ENCODE assay signal across 12 mouse cellular contexts in genomic region chr1:41027540-41027978, GRCm38 (mm10).
A peak's percentile ranks its signal among the peaks of the same experiment; 100 is the strongest.
DNase-seq lines count a peak whose midpoint lies in the region; ATAC-seq lines count a peak whose summit lies in the region.
"Had no signal": no experiment of that assay in that cellular context is flagged by ENCODE, and none has a peak within 500 bp of the region (broad histone marks: within the 10 kb centered on the region; RNA-seq: fewer than 3 reads in every experiment).

No protein-coding gene starts in this region.

- H3K27ac ChIP-seq in forebrain, embryonic 16.5 days (ENCODE audit: low read length), result peak overlapping the region; percentile 84
- no peak overlapping the region for H3K27ac ChIP-seq in hindbrain, embryonic 14.5 days
- H3K27ac ChIP-seq: limb, embryonic 15.5 days; neural tube, embryonic 12.5 days had no signal

- 7% methylated on average over 4 of the region's 4 CpGs for WGBS in forebrain, embryonic 16.5 days
- WGBS in hindbrain, embryonic 14.5 days, result 30% methylated on average over 4 of the region's 4 CpGs

- peaks cover 23% of the 10 kb centered on the region for H3K4me1 ChIP-seq in forebrain, embryonic 16.5 days (replicated peaks; ENCODE audit: control insufficient read depth, insufficient read depth, low read length)
- no peaks in the 10 kb centered on the region; the same call in 1 of the 2 replicates for H3K4me1 ChIP-seq in hindbrain, embryonic 14.5 days (replicated peaks; ENCODE audit: control insufficient read depth, insufficient read depth, low read length)
- H3K4me1 ChIP-seq: limb, embryonic 15.5 days; neural tube, embryonic 12.5 days had no signal

- intact Hi-C loops in left cerebral cortex, postnatal 4 days (cut with DNase I), result no loop called here

- peak; percentile 96 for ATAC-seq in forebrain, embryonic 16.5 days
- peak; percentile 76; the same call in 1 of the 2 replicates for ATAC-seq in hindbrain, embryonic 14.5 days (ENCODE audit: low FRiP score)

- H3K27me3 ChIP-seq in forebrain, embryonic 16.5 days (replicated peaks; ENCODE audit: control insufficient read depth, insufficient read depth, low read length), result no peaks in the 10 kb centered on the region
- H3K27me3 ChIP-seq in hindbrain, embryonic 14.5 days (ENCODE audit: control insufficient read depth, insufficient read depth, low read length), result no peaks in the 10 kb centered on the region
- H3K27me3 ChIP-seq: limb, embryonic 15.5 days; neural tube, embryonic 12.5 days had no signal

- peak; percentile 31 for DNase-seq in adipocyte (ENCODE audit: low spot score)
- no peak for DNase-seq in hindbrain, embryonic 14.5 days (ENCODE audit: low spot score)
- DNase-seq in left cerebral cortex, postnatal 4 days, result peak; percentile 51
- no peak for DNase-seq in neural tube, embryonic 10.5 days (ENCODE audit: extremely low spot score, low spot score)
- no peak for DNase-seq in spleen, postnatal 10 days (ENCODE audit: low spot score in 2 of 2)
- no peak for DNase-seq in kidney, adult 11 months
- DNase-seq in cerebellum, postnatal 36 days, result no peak
- DNase-seq: cerebellum, adult 11 months had no signal

- no peak overlapping the region for H3K4me2 ChIP-seq in forebrain, embryonic 16.5 days (ENCODE audit: low read length)
- no peak overlapping the region for H3K4me2 ChIP-seq in hindbrain, embryonic 14.5 days (replicated peaks)
- H3K4me2 ChIP-seq: limb, embryonic 15.5 days; neural tube, embryonic 12.5 days had no signal

- H3K9ac ChIP-seq in forebrain, embryonic 16.5 days (replicated peaks; ENCODE audit: low read depth, low read length), result no peak overlapping the region
- no peak overlapping the region for H3K9ac ChIP-seq in hindbrain, embryonic 14.5 days
- H3K9ac ChIP-seq: limb, embryonic 15.5 days; neural tube, embryonic 12.5 days had no signal

- H3K36me3 ChIP-seq in forebrain, embryonic 16.5 days (ENCODE audit: control insufficient read depth, insufficient read depth), result no peaks in the 10 kb centered on the region
- no peaks in the 10 kb centered on the region for H3K36me3 ChIP-seq in hindbrain, embryonic 14.5 days (replicated peaks; ENCODE audit: control insufficient read depth, insufficient read depth)
- H3K36me3 ChIP-seq: G1E; limb, embryonic 15.5 days; neural tube, embryonic 12.5 days had no signal

- H3K4me3 ChIP-seq in forebrain, embryonic 16.5 days (replicated peaks; ENCODE audit: low read length), result no peak overlapping the region
- H3K4me3 ChIP-seq in hindbrain, embryonic 14.5 days (replicated peaks; ENCODE audit: low read length), result no peak overlapping the region
- H3K4me3 ChIP-seq: limb, embryonic 15.5 days; neural tube, embryonic 12.5 days had no signal

- H3K9me3 ChIP-seq in forebrain, embryonic 16.5 days (ENCODE audit: control insufficient read depth, low read length), result no peaks in the 10 kb centered on the region
- no peaks in the 10 kb centered on the region for H3K9me3 ChIP-seq in hindbrain, embryonic 14.5 days (ENCODE audit: control insufficient read depth, low read length)
- H3K9me3 ChIP-seq: limb, embryonic 15.5 days; neural tube, embryonic 12.5 days had no signal

Comparison
In these comparisons a context has a peak if more than half of its experiments do, and no peak if none do; other contexts are left out.
1. DNase-seq: peak in adipocyte (single experiment) and left cerebral cortex, postnatal 4 days (single experiment); none in hindbrain, embryonic 14.5 days (single experiment), neural tube, embryonic 10.5 days (single experiment), spleen, postnatal 10 days (0 of 2), kidney, adult 11 months (single experiment) and cerebellum, postnatal 36 days (0 of 2).